Mouse (Mus musculus) adrenal gland, postnatal 25 days (tissue): ENCODE data around the gene Dennd6a. TPM values are rescaled to one million over a fixed set of nuclear protein-coding genes. Genes with fewer than 3 reads are reported as not detected.
A peak's percentile ranks its signal among the peaks of the same experiment; 100 is the strongest.

Experiments used
- DNase-seq: peaks from one replicate; pipeline ENCODE4 v3.0.0; 2021; ENCODE audit warnings: mixed read lengths
- total RNA-seq: library from RNA; stranded (reverse); gene quantifications from 2 replicates; pipeline ENCODE4 v1.2.3, GENCODE M21; 2021

The Dennd6a gene
- total RNA-seq, 1 experiment from 2014 or later, result 39.1 TPM

DNA sequence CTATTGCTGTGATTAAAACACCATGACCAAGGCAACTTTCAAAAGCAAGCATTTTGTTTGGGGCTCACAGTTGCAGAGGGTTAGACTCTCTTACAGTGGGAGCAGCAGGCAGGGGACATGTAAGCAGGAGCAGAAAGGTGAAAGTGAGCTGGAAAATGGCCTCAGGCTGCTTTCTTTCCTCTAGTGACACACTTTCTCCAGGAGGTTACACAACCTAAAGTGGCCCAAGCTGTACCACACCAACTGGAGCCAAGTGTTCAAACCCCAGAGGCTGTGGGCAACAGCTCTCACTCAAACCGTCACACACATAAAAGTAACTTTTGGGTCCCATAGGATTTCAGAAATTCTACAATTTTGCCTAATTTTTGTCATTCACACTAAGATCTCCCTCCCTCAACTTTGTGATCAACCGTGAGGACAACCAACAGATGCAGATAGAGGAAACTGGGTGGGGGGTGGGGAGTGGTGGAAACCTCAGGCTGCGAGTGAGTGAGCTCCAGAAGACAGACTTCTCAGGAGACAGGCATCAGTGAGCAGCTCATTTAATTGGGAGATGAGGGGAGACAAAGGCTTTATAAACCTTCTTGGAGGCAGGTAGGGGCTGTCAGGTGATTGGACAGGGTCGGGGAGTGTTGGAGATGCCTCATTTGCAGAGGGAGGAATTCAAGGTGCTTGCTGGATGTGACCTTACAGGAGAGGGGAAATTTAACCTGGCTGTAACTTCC, 1.5 kb upstream of the Dennd6a start:
- DNase-seq, result no peak

DNA sequence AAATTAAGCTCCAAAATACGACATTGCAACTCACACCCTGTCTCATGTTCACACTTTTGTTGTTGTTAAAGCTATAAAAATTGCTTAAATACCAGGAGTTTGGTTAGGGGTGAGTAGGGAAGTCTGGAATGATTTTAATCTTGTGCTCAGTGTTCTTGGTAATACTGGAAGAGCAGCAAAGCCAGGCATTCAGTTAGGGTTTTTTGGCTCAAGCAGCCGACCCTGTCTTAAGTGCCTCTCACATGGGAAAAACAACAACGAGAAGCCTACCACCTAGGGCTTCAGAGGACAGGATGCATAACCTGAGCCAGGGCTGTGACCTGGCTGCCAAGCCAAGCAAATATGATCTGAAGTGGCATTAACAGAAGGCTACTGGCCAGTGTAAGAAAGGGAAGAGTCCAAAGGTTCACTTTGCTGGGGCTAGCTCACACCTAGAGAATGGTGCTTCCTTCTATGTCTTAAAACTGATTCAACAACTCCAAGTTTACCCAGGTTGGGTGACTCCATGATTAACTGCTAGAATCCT, 2.7 kb downstream of the Dennd6a start:
- no peak for DNase-seq

DNA sequence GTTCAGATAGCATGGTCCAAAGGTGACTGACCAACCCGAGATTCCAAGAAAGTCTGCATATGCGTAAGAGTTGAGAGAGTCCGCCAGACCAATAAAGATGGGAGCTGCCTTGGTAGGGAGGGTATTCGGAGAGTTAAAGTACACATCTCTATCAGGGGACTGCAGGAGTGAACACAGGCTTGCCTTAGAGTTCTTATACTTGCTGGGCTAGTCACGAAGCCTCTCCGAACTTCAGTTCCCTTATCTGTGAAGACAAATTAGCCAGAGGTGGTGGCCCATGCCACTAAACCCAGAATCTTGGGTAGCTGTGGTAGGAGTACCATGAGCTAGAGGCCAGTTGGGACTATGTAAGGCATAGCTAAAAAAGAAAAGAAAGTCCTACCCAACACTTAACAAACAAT, 5.1 kb downstream of the Dennd6a start:
- DNase-seq, result no peak

DNA sequence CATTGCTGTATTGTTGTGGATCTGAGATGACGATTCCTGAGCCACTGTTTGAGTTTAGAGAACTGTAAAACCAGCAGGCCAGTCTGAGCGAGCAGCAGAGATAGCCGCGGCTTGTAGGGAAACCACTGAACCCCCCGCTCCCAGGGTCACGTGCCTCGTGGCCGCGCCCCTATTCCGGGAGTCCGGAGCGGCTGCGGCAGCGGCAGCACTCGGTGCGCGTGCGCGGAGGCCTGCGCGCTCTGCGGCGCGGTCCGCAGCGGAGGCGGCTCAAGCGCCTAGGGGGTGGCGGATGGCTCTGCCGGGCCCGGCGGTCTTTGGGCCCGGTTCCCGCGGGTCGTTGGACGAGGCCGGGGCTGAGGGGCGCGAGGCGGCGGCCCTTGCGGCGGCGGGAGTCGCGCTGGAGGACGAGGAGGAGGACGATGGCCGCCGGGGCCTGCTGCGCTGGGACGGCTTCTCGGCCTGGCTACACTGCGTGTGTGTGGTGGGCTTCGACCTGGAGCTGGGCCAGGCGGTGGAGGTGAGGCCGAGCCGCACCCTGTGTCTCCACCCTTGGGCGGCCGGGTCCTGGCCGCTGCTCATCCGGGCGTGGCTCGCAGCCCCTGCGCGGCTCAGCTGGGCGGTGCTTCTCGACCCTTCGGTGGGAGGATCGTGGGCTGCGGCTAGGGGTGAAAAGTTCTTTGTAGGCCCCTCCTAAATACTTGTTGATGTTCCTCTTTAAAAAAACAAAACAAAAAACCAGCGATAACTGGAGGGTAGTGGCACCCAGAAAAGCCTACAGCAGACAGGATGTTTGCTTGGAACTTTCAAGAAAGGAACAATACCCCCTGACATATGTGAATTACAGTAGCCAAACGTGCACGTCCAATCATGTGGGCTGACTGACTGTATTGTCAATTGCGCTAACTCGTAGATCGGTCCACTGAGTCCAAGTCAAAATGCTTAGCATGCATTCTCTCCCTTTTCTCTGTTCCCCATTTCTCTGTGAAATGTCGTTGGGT, 6.0 kb downstream of the Dennd6a start:
- peak; percentile 91 for DNase-seq

DNA sequence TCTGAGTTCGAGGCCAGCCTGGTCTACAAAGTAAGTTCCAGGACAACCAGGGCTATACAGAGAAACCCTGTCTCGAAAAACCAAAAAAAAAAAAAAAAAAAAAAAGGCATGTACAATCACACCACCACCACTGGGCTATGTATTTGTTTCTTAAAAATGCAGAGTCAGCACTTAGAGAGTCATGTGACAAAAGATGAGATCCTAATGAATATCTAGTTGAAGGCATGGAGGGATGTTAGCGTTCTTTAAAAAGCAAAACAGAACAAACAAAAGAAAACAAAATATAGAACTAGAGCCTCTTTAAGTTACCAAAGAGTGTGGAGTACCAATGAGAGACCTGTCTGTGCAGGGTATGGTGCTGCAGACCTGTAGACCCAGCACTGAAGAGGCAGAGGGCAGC, 10.0 kb downstream of the Dennd6a start:
- DNase-seq, result no peak

DNA sequence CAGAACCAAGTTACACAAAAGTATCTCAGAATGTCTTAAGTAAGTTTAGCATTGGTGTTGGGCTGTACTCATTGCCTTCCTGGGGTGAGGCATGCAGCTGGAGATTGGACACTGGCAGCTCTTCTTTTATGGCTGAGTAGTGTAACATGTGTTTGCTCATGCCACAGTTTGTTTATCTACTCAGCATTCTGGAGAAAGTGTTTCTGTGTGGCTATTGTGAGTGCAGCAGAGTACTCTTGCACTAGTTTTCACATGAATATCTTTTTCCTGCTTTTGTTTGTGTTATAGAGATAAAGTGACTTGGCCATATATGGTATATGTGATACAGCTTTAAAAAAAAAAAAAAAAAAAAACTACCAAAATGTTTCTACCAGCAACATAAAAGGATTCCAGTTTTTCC, 13.5 kb downstream of the Dennd6a start:
- no peak for DNase-seq

DNA sequence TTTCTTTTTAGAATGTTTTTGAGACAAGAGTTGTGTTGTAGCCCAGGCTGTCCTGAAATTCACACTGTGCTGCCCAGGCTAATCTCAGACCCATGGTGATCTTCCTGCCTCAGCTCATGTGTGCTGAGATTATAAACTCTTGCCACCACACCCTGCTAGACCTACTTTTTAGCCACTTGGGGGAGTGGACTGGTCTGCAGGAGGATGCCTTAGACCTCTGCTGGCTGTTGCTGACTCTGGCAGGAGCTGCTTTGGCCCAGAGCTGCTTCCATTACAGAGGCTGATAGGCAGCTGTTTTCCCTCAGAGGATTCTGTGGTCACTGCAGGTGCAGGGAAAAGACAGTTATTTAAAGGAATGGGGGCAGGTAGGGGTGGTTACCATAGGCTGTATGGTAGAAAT, 17.7 kb downstream of the Dennd6a start:
- no peak for DNase-seq

DNA sequence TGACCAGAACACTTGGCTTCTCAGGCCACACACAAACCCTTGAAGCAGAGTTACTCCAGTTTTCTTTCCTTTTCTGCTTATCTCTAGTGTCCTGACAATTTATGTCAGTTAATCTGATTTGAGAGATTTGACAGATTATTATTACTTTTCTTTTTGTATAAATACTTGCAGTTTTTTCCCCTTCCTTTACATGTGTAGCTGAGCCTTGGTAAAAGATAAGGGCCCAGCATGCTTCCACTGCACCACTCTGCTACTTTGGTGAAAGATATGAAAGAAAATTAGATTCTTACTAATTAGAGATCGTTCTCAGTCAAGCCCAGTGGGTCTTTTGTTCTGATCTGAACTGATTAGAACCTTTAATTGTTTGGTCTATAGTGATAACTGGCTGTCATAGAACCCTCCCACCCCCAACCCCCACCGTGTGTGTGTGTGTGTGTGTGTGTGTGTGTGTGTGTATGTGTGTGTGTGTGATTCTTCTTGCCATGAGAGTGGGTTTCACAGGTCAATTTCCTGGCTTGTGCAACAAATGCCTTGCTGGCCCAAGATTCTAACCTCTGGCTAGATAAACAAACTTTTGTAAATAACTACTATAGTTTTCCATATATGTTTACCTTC, 19.7 kb downstream of the Dennd6a start:
- DNase-seq, result no peak

DNA sequence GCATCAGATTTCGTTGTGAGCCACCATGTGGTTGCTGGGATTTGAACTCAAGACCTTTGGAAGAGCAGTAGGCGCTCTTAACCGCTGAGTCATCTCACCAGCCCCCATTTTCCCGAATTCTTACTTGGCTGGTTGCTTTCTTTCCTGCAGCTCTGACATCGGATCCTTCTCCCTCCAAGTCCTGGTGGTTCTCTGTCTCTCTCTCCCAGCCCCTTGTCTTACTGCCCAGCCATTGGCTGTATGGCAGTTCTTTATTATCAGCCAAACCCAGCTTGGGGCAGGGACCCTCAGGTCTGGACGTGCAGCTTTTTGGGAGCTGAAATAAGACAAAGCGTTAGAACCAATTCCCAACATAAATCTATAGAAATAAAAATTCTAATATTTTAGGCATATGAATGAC, 21.5 kb downstream of the Dennd6a start:
- no peak for DNase-seq

DNA sequence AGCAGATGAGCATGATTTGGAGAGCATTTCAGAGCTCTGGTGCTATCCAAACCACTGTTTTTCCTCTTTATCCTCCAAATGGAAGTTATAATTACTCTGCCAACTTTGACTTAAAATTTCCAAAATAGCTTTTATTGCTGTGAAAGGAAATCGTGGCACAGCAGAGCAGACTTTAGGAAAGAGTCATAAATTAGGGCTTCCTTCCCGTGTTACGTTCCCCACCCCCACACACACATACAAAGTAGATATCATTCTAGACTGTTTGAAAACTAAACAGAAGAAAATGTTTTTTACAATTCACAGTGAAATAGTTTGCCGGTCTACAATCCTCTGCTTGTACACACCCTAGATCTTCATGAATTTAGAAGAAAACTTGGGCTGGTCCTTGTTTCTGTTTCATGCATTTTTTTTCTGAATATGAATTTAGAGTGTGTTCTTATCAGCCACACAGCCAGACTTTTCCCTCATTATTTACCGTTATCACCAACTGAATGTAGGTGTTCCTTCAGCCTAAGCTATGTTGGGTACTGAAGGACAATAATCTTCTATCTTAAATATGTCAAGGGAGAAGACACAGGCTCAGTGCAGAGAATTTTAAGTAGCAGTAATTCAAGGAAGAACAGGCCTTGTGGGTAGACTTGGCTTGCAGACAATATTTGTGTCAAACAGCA, 22.2 kb downstream of the Dennd6a start:
- no peak for DNase-seq

DNA sequence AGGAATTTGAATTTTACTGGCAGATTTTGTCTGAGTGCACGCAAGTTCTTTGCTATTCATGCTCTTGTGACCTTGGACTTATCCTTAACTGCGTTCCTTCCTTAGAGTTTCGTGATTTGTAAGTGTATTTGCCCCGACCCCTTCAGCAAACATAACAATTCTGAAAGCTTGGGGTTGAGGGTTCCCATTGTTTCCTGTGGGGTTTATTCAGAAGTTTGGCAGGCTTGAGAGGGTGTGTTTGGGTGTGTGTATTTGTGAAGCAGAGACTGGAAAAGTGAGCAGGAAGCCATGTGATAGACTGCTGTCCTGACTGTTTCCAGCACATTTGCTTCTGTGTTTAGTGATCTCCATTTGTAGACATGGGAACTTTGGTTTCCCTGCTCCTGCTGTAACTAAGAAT, 31.7 kb downstream of the Dennd6a start:
- no peak for DNase-seq

DNA sequence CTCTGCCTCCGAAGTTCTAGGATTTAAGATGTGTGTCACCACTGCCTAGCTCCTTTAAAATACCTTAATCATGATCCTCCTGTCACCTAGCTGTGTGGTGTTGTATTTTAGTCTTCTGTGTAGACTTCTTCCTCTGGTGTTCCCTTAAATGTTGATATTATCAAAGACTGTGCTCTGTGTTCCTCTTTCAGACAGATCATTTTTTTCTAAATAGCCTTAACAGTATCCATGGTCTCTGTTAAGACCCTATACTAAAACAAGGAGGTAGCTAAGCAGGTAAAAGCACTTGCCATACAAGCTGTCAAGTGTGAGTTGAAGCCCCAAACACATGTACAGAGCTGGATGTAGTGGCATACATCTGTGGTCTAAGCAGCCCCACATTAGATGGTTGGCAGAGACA, 36.0 kb downstream of the Dennd6a start:
- DNase-seq, result no peak

DNA sequence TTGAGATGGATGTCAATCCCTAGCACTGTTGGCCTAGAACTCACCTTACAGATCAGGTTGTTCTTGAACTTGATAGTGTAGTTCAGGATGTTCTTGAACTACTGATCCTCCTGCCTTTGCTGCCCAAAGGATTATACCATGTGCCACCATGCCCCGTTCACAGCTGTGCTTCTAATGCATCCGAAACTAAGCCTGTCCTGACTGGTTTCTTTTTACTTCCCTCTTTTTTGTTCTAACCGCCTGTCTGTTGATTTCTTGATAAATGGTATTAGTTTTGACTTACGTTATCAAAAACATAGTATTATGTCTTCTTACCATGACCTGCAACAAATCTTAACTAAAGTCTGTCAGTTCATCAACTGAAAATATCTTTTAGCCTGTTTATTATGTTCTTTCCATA, 37.0 kb downstream of the Dennd6a start:
- DNase-seq, result no peak

DNA sequence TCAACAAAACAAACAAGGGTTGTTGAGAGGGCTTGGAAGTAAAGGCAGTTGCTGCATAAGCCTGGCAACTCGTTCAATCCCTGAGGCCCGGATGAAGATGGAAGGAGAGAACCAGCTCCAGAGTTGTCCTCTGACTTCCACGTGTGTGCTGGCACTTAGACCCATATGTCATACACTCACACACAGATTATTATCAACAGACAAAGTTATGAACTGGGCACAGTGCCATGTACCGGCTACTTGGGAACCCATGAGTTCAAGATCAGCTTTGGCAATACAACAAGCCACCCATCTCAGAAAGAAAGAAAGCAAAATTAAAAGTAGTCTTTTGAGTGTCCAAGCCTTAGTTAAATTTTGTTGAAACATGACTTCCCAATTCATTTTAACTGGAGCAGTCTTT, 51.6 kb downstream of the Dennd6a start:
- no peak for DNase-seq

DNA sequence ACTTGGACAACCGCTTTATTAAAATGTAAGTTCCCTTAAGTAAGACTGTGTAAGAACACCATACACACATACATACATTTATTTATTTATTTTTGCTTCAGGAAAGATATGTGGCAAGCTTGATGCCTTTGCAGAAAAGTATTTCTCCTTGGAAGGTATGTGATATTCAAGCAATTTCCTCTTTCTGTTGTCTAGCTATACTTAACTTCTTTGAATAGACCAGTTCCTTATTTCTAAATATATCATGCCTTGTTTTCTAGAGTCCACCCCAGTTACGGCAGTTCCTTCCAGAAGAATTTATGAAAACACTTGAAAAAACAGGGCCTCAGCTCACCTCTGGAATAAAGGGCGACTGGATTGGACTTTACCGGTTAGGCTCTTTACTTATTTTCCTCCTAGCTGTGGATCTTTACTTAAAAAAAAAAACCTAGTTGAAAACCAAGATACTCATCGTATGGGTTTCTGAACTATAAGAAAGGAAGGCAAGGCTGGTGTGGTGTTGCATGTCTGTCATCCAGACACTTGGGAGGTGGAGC, 53.0 kb downstream of the Dennd6a start:
- DNase-seq, result no peak

DNA sequence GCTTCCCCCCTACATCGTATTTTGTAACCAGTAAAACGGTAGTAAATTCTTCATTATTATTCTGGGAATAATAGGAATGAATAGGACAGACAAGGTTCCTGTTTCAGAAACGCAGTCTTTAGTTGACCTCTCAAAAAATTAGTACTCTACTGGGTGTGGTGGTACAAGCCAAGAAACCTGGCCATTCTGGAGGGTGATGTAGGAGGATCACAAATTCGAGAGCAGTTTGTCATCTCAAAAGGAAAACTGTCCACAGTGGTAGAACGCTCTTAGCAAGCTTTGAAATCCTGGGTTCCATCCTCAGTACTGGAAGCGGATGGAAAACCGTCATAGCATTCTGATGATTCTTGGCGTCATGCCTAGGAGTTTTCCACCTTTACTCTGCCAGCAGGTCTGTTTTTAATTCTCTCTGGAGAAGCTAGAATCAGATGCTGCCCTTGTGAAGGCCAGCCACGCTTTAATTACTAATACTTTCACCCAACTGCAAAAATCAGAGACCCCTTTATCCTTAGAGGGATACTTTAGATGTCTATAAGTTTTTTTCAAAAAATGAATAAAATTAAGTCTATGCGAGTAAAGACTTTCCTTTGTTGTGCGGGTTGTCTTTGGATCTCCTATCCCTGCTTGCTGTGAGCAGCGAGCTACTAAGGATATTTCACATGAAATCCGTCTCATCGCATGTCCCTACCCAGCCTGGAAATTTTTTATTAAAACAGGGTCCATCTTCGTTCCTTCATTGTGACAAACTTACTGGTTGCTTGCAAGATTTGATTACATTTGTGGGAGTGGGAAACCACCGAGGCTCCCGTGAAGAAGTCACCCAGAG, 63.6 kb downstream of the Dennd6a start:
- DNase-seq, result no peak

DNA sequence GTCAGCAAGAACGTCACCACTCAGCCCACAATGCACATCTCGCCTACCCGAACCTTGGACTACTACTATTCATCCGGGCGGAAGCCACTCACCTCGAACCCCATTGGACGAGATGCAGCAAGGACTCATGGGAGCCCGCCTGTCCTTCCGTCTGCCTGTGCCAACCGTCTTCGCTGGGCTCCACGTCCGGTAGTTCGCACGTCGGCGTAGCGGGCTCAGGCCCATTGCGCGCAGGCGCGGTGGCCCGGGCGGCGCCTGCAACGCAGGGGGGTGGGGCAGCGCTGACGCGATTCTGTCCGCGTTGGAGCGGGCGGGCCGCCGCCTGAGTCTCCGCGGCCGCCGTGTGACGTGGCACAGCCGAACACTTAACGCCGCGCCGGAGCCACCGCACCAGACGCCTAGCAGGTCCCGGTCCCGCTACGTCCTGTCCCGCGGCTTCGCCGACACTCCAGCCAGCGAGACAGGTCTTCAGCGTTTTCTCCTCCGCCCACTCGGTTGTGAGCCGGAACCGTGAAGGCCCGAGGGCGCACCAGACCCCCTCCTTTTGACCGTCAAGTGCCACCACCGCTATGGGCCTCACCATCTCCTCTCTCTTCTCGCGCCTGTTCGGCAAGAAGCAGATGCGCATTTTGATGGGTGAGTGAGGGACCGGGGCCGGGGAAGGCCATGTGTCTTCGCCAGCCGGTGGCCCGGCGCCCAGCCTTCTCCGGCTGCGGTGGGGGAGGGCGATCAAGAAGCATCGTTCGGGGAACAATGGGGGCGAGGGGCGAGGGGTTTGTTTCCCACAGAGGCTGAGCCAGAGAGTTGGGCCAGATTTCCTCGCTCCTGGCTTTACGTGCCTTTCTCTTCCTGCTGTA, 64.4 kb downstream of the Dennd6a start, which contains the start of gene Arf4:
Gene Arf4 (plus strand): TSS at position 224 of the 857 bp plus-strand sequence.
- DNase-seq, result peak; percentile 97

DNA sequence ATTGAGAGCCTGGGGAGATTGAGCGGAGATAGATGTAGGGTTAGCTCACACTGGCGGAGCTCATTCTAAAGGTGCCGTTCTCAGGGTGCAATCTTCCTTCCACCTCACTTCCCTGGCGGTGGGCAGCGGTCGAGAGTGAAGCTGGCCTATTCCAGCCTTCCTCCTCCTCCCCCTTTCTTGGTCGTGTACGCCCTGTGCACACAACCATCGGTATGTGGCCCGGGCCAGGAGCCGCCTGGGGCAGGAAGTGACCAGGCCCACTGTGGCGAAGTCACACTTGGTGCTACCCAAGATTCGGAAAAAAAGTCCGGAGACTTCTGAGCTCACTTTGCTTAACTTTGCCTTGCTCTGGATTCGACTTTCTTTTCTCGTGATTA, 65.0 kb downstream of the Dennd6a start:
- DNase-seq, result peak; percentile 56

DNA sequence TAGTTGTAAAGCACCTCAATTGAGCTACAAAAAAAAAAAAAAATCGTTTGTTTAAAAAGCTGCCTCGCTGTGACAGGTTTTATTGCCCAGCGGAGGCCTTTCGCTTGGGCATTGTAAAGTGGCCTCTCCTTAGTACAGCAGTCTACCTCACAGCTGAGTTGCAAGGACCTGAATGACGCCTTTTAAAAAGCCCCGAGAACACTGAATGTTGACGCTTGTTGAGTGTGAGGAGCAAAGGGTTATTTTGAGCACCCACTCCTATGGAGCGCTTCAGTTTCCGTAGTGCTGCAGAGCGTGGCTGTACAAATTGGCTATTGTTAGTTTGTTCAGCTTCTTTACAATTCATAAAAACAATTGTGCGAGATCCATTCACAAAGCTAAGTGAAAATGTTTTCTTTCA, 65.6 kb downstream of the Dennd6a start:
- no peak for DNase-seq

DNA sequence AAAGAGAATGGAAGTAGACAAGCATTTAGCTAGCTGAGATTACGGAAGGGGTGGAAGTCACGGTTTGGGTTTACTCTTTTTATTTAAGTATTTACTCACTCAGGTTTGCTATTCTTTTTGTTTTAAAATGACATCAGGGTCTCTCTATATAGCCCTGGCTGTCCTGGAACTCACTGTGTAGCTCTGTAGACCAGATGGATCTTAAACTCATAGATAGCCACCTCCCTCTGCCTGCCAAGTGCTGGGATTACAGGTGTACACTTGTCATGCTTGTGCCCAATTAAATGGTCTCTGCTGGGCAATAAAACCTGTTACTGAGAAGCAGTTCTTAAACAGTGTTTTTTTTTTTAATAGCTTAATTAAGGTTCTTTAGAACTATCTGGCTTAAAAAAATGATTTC, 66.3 kb downstream of the Dennd6a start:
- DNase-seq, result no peak
